Mouse (Mus musculus) hindbrain, postnatal 0 days (tissue): ENCODE measurements around the gene Zscan5b. TPM values are rescaled to one million over a fixed set of nuclear protein-coding genes. Genes with fewer than 3 reads are reported as not detected.
"Not testable (repeated sequence)": the region's sequence is repeated elsewhere in the genome, so short reads cannot be mapped to it uniquely, and the experiment has no call there.

Source experiments
- ATAC-seq: fragments of 200-750 bp; cut with Nextera tagmentation; 2 replicates; pipeline ENCODE4 v1.8.0; 2017; ENCODE audit warnings: mild to moderate bottlenecking, moderate TSS enrichment, moderate library complexity
- DNase-seq: peaks from one replicate; pipeline ENCODE4 v3.0.0-alpha.2; 2015; ENCODE audit warnings: low spot score
- H3K27ac ChIP-seq: fragments of 300-500 bp; sonication (generic); 2 replicates; pipeline ENCODE4 v1.5.1; 2014; ENCODE audit warnings: mild to moderate bottlenecking
- H3K27me3 ChIP-seq: fragments of 300-500 bp; sonication (generic); 2 replicates; pipeline ENCODE4 v1.6.1; 2014; ENCODE audit warnings: low read length, mixed read lengths; ENCODE audit not compliant: insufficient read depth
- H3K36me3 ChIP-seq: fragments of 300-500 bp; sonication (generic); 2 replicates; pipeline ENCODE4 v1.6.1; 2014; ENCODE audit warnings: low read length, mixed read lengths; ENCODE audit not compliant: insufficient read depth
- H3K4me1 ChIP-seq: fragments of 300-500 bp; sonication (generic); 2 replicates; pipeline ENCODE4 v1.6.1; 2014; ENCODE audit warnings: antibody characterized with exemption, low read length, mixed read lengths; ENCODE audit not compliant: insufficient read depth
- H3K4me2 ChIP-seq: fragments of 300-500 bp; sonication (generic); 2 replicates; pipeline ENCODE4 v1.6.1; 2014; ENCODE audit warnings: low read depth, mild to moderate bottlenecking, low read length, moderate library complexity, mixed read lengths
- H3K4me3 ChIP-seq: fragments of 300-500 bp; sonication (generic); 2 replicates; pipeline ENCODE4 v1.5.1; 2014; ENCODE audit warnings: low read length
- H3K9ac ChIP-seq: fragments of 300-500 bp; sonication (generic); replicated peaks from 2 replicates; pipeline ENCODE4 v1.6.1; 2014; ENCODE audit warnings: mild to moderate bottlenecking, low read length, moderate library complexity, mixed read lengths
- H3K9me3 ChIP-seq: fragments of 300-500 bp; sonication (generic); 2 replicates; pipeline ENCODE4 v1.6.1; 2016; ENCODE audit warnings: low read length, mixed read lengths
- CTCF ChIP-seq: IDR thresholded peaks from 2 replicates; pipeline ENCODE4 v1.5.1; 2016; ENCODE audit warnings: antibody characterized with exemption, control low read depth, low read depth
- WGBS: fragments of 180-500 bp; shearing (Covaris S2); extraction: QIAGEN DNeasy Blood & Tissue Kit; methylation state at CpG from one replicate; pipeline ENCODE4 v1.1.7; 2014; 5-methylcytosine and 5-hydroxymethylcytosine counted together
- polyA plus RNA-seq: library from polyadenylated mRNA; unstranded; fragments of >200 nt; fragmentation: Nextera tagmentation; extraction: Ambion mirVana; gene quantifications from 2 replicates; pipeline ENCODE4 v1.2.1, GENCODE M21; 2015
- total RNA-seq: library from RNA; depleted of rRNA; stranded (reverse); fragments of >200 nt; gene quantifications from 2 replicates; pipeline ENCODE4 v1.2.3, GENCODE M21; 2014; rRNA removed

Gene Zscan5b
- total RNA-seq, result not detected in 2 replicates
- polyA plus RNA-seq, result not detected in 2 replicates

DNA sequence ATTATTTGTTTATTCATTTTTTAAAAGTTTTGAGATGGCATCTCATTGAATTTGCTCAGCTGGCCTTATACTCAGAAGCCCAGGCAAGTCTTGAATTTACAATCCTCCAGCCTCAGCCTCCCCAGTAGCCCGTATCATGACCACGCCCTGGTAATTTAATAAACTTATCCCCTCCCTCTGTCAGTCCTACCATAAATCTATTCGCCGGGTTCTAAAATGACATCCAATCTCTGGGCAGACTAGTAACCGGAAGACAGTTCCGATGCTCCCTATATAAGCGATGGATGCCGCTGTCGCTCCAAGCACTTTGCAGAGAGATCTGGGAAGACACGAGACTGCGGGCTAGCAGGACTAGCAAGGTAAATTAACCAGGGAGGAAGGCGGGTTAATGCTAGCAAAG lies at the start of gene Zscan5b:
Gene Zscan5b (plus strand): TSS at position 301 of the 400 bp plus-strand sequence.
- no peaks in the 10 kb centered on the region for H3K4me1 ChIP-seq
- DNase-seq (no peak), ATAC-seq (no peak)
- no peaks in the 10 kb centered on the region for H3K36me3 ChIP-seq
- H3K4me2 ChIP-seq, result no peak within 1 kb of the TSS
- no peak for TF ChIP-seq CTCF
- H3K9me3 ChIP-seq, result no peaks in the 10 kb centered on the region
- no peaks in the 10 kb centered on the region for H3K27me3 ChIP-seq
- H3K4me3 ChIP-seq, result no peak within 1 kb of the TSS
- WGBS, result 93% methylated on average over 12 of the region's 12 CpGs
- H3K27ac ChIP-seq, result no peak within 1 kb of the TSS
- H3K9ac ChIP-seq, result no peak within 1 kb of the TSS

DNA sequence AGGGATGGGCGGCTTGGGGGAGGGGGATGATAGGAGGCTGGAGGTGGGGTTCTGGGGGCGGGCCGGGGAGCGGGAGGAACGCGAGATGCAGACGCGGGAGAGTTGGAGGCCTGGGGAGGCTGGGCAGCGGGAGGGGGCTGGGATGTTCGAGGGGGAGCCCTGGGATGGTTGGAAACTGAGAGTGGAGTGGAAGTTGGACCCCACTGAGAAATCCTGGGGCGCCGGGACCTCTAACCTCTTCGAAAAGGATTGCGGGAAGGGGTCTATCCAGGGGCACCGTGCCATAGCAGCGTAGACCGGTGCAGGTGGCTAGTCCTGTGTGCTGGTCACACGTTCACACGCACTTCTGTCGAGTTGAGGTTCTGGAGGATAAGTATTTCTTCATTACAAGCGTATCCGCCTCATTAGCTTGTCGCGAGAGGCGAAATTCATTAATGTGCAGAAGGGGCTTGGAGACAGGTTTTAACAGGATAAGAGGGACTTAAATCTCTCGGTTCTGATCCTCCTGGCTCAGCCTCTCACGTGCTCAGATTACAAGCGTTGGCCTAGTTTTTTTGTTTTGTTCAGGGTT lies 49.3 kb upstream of the Zscan5b start:
- no peaks in the 10 kb centered on the region for H3K9me3 ChIP-seq
- H3K36me3 ChIP-seq, result no peaks in the 10 kb centered on the region
- WGBS, result under 1% methylated on average over 27 of the region's 28 CpGs
- 0 out of 2 replicates have a peak, but pooled peaks cover 5% of the 10 kb centered on the region for H3K4me1 ChIP-seq
- DNase-seq (peak; percentile 44), ATAC-seq (peak; percentile 11; the same call in 1 of the 2 replicates)
- peak overlapping the region; percentile 67 for H3K9ac ChIP-seq
- peak overlapping the region; percentile 70 for H3K4me3 ChIP-seq
- no peaks in the 10 kb centered on the region for H3K27me3 ChIP-seq
- peak overlapping the region; percentile 81 for H3K4me2 ChIP-seq
- H3K27ac ChIP-seq, result peak overlapping the region; percentile 80
- TF ChIP-seq CTCF, result no peak

- H3K4me3 ChIP-seq, result no peak overlapping the region
- H3K9me3 ChIP-seq, result no peaks in the 10 kb centered on the region
- DNase-seq, result no peak
- 0 out of 2 replicates have a peak, but pooled peaks cover 5% of the 10 kb centered on the region for H3K4me1 ChIP-seq
- WGBS, result 90% methylated on average over 8 of the region's 8 CpGs
- TF ChIP-seq CTCF, result no peak
- 0 out of 2 replicates have a peak, but pooled peaks cover under 1% of the 10 kb centered on the region for H3K36me3 ChIP-seq
- no peak overlapping the region for H3K4me2 ChIP-seq
- H3K9ac ChIP-seq, result no peak overlapping the region; the same call in 1 of the 2 replicates
- no peaks in the 10 kb centered on the region for H3K27me3 ChIP-seq
- H3K27ac ChIP-seq, result no peak overlapping the region
- ATAC-seq, result no peak
These were observed 48.2 kb upstream of the Zscan5b start for GRCm38 (mm10) chr7:6173872-6174271.

DNA sequence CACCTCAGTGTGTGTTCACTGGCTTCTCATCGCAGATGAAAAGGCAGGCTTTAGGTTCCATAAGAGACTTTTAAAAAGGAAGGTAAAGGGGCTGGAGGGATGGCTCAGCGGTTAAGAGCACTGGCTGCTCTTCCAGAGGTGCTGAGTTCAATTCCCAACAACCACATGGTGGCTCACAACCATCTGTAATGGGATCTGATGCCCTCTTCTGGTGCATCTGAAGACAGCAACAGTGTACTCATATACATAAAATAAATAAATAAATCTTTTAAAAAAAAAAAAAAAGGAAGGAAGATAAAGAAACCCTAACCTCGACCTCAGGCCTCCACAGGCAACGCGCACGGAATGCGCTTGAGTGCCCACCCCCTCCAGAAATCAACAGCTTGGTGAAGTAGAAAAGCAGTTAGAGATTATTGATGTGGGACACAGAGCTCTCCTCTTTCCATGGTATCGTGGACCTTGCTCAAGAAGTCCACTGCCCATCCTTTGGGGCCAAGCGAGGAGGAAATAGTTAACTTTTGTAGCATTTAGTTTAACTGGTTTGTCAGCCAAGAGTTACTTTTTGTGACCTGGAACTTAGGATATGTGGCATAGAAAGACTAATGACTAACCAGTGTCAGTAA lies 47.6 kb upstream of the Zscan5b start:
- H3K4me3 ChIP-seq, H3K36me3 ChIP-seq, H3K4me1 ChIP-seq, H3K9me3 ChIP-seq, H3K27ac ChIP-seq, ATAC-seq, H3K4me2 ChIP-seq, DNase-seq, H3K9ac ChIP-seq, H3K27me3 ChIP-seq: not testable (repeated sequence)
- 85% methylated on average over 9 of the region's 9 CpGs for WGBS
- TF ChIP-seq CTCF, result peak; percentile 33; the same call in 1 of the 2 replicates

GRCm38 (mm10) chr7:6179013-6179412 lies 43.1 kb upstream of the Zscan5b start:
- Histone ChIP-seq H3K4me1 (no peaks in the 10 kb centered on the region), H3K9me3 (no peaks in the 10 kb centered on the region), H3K36me3 (peaks cover 5% of the 10 kb centered on the region; the same call in 1 of the 2 replicates), H3K27ac (no peak overlapping the region), H3K27me3 (no peaks in the 10 kb centered on the region), H3K4me2 (no peak overlapping the region), H3K9ac (no peak overlapping the region), H3K4me3 (no peak overlapping the region)
- DNase-seq, result no peak
- no peak for ATAC-seq
- TF ChIP-seq CTCF, result no peak

DNA sequence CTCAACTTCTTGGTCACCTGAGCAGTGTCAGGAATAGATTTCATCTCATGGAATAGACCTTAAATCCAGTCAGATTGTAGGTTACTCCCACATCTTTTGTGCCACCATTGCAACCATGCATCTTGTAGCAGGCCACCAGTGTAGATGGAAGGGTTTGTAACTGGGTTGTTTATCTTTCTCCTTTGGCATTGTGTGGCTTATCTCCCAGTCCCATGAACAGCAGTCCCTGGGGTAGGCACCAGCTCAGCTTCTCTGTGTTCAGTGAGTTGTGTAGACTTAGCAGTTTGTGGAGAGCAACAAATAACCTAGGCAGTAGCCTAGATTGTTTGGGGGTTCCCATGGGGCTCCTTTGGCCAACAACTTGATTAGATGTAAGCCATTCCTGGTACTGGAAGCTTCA lies 39.2 kb upstream of the Zscan5b start:
- no peaks in the 10 kb centered on the region for H3K27me3 ChIP-seq
- H3K9ac ChIP-seq, result no peak overlapping the region
- peaks cover 15% of the 10 kb centered on the region for H3K36me3 ChIP-seq
- ATAC-seq, result no peak
- H3K9me3 ChIP-seq, result no peaks in the 10 kb centered on the region
- no peak for TF ChIP-seq CTCF
- H3K4me1 ChIP-seq, result no peaks in the 10 kb centered on the region
- H3K27ac ChIP-seq, result no peak overlapping the region
- H3K4me2 ChIP-seq, result no peak overlapping the region
- DNase-seq, result no peak
- no peak overlapping the region for H3K4me3 ChIP-seq

- ATAC-seq (peak; percentile 10; the same call in 1 of the 2 replicates), DNase-seq (no peak)
- Histone ChIP-seq H3K27me3 (no peaks in the 10 kb centered on the region), H3K36me3 (peaks cover 21% of the 10 kb centered on the region), H3K27ac (no peak overlapping the region), H3K4me3 (no peak overlapping the region), H3K9me3 (no peaks in the 10 kb centered on the region), H3K9ac (no peak overlapping the region), H3K4me2 (no peak overlapping the region), H3K4me1 (no peaks in the 10 kb centered on the region)
- WGBS, result 92% methylated on average over 19 of the region's 19 CpGs
- TF ChIP-seq CTCF, result no peak
These were observed 38.3 kb upstream of the Zscan5b start for GRCm38 (mm10) chr7:6183802-6184201.
